ENCODE assay signal across 15 mouse cellular contexts in genomic region chr10:41830445-41830844, GRCm38 (mm10). TPM values are rescaled to one million over a fixed set of nuclear protein-coding genes. Genes with fewer than 3 reads are reported as not detected.
DNase-seq lines count a peak whose midpoint lies in the region; ATAC-seq and TF ChIP-seq lines count a peak whose summit lies in the region.
"Had no signal": no experiment of that assay in that cellular context is flagged by ENCODE, and none has a peak within 500 bp of the region (broad histone marks: within the 10 kb centered on the region; RNA-seq: fewer than 3 reads in every experiment).

No protein-coding gene starts in this region.

- 72% methylated on average over 4 of the region's 4 CpGs for WGBS in forebrain, embryonic 14.5 days
- WGBS in forebrain, postnatal 0 days: 68% methylated on average over 4 of the region's 4 CpGs
- 48% methylated on average over 4 of the region's 4 CpGs for WGBS in heart, embryonic 13.5 days
- 66% methylated on average over 4 of the region's 4 CpGs for WGBS in neural tube, embryonic 15.5 days

- no peak for TF ChIP-seq CTCF in forebrain, postnatal 0 days (IDR thresholded peaks at IDR 0.05; ENCODE audit: low read depth)

- no peaks in the 10 kb centered on the region for H3K27me3 ChIP-seq in forebrain, embryonic 14.5 days (replicated peaks; ENCODE audit: control insufficient read depth, insufficient read depth, low read length)
- H3K27me3 ChIP-seq in forebrain, postnatal 0 days (ENCODE audit: insufficient read depth, low read length): no peaks in the 10 kb centered on the region
- H3K27me3 ChIP-seq in heart, embryonic 13.5 days (replicated peaks): no peaks in the 10 kb centered on the region
- H3K27me3 ChIP-seq in neural tube, embryonic 15.5 days (replicated peaks): no peaks in the 10 kb centered on the region
- H3K27me3 ChIP-seq in myocyte (ENCODE audit: control insufficient read depth, insufficient read depth, insufficient read length): no peaks in the 10 kb centered on the region
- H3K27me3 ChIP-seq: intestine, embryonic 15.5 days; liver, embryonic 12.5 days had no signal

- no peaks in the 10 kb centered on the region for H3K36me3 ChIP-seq in forebrain, embryonic 14.5 days (ENCODE audit: control insufficient read depth, insufficient read depth, low read length)
- no peaks in the 10 kb centered on the region for H3K36me3 ChIP-seq in forebrain, postnatal 0 days (ENCODE audit: insufficient read depth)
- no peaks in the 10 kb centered on the region for H3K36me3 ChIP-seq in heart, embryonic 13.5 days
- H3K36me3 ChIP-seq in neural tube, embryonic 15.5 days: no peaks in the 10 kb centered on the region
- no peaks in the 10 kb centered on the region for H3K36me3 ChIP-seq in myocyte (ENCODE audit: control insufficient read depth, insufficient read depth)
- H3K36me3 ChIP-seq: intestine, embryonic 15.5 days; liver, embryonic 12.5 days had no signal

- H3K27ac ChIP-seq in forebrain, embryonic 14.5 days (ENCODE audit: low read depth, low read length): no peak overlapping the region
- H3K27ac ChIP-seq in forebrain, postnatal 0 days (ENCODE audit: low read depth, low read length): no peak overlapping the region
- H3K27ac ChIP-seq in heart, embryonic 13.5 days (replicated peaks): peak overlapping the region; percentile 49
- no peak overlapping the region for H3K27ac ChIP-seq in neural tube, embryonic 15.5 days (replicated peaks)
- H3K27ac ChIP-seq: intestine, embryonic 15.5 days; layer of hippocampus, adult 2 months; liver, embryonic 12.5 days; stomach, postnatal 0 days had no signal

- H3K9ac ChIP-seq in forebrain, embryonic 14.5 days (ENCODE audit: low read length): no peak overlapping the region
- no peak overlapping the region for H3K9ac ChIP-seq in forebrain, postnatal 0 days
- no peak overlapping the region for H3K9ac ChIP-seq in heart, embryonic 13.5 days
- no peak overlapping the region for H3K9ac ChIP-seq in neural tube, embryonic 15.5 days (replicated peaks)
- H3K9ac ChIP-seq: intestine, embryonic 15.5 days; liver, embryonic 12.5 days; liver, postnatal 0 days had no signal

- no peak overlapping the region for H3ac ChIP-seq in myocyte (ENCODE audit: control insufficient read depth, insufficient read length)

- no peaks in the 10 kb centered on the region for H3K4me1 ChIP-seq in forebrain, embryonic 14.5 days (ENCODE audit: control insufficient read depth, insufficient read depth, low read length)
- H3K4me1 ChIP-seq in forebrain, postnatal 0 days (ENCODE audit: insufficient read depth): no peaks in the 10 kb centered on the region
- peaks cover 25% of the 10 kb centered on the region for H3K4me1 ChIP-seq in heart, embryonic 13.5 days
- H3K4me1 ChIP-seq in neural tube, embryonic 15.5 days: peaks cover 3% of the 10 kb centered on the region
- H3K4me1 ChIP-seq: intestine, embryonic 15.5 days had no signal

- TF ChIP-seq POLR2A in myocyte (IDR thresholded peaks at IDR 0.05; ENCODE audit: insufficient read length, low read depth): no peak

- no peak overlapping the region for H3K4me2 ChIP-seq in forebrain, embryonic 14.5 days (ENCODE audit: low read length)
- H3K4me2 ChIP-seq in forebrain, postnatal 0 days (ENCODE audit: low read depth): no peak overlapping the region
- no peak overlapping the region for H3K4me2 ChIP-seq in heart, embryonic 13.5 days
- no peak overlapping the region for H3K4me2 ChIP-seq in neural tube, embryonic 15.5 days
- H3K4me2 ChIP-seq in myocyte (ENCODE audit: low read depth): peak overlapping the region; percentile 41
- H3K4me2 ChIP-seq: heart, embryonic 11.5 days; intestine, embryonic 15.5 days; liver, embryonic 12.5 days had no signal

- no peak for DNase-seq in forebrain, embryonic 14.5 days (ENCODE audit: low spot score)
- DNase-seq in forebrain, postnatal 0 days: no peak
- no peak for DNase-seq in heart, postnatal 4 days
- no peak for DNase-seq in neural tube, embryonic 10.5 days (ENCODE audit: extremely low spot score, low spot score)
- DNase-seq in Muller cell, postnatal 12 days (ENCODE audit: inconsistent ontology term): no peak

- H3K9me3 ChIP-seq in forebrain, embryonic 14.5 days (replicated peaks; ENCODE audit: control insufficient read depth, low read length): no peaks in the 10 kb centered on the region
- no peaks in the 10 kb centered on the region for H3K9me3 ChIP-seq in forebrain, postnatal 0 days (ENCODE audit: low read length)
- H3K9me3 ChIP-seq in heart, embryonic 13.5 days: no peaks in the 10 kb centered on the region; the same call in 1 of the 2 replicates
- no peaks in the 10 kb centered on the region for H3K9me3 ChIP-seq in neural tube, embryonic 15.5 days (replicated peaks)
- H3K9me3 ChIP-seq: intestine, embryonic 15.5 days; liver, embryonic 12.5 days had no signal

- H3K79me2 ChIP-seq in myocyte (ENCODE audit: control insufficient read depth, insufficient read depth): peaks cover 6% of the 10 kb centered on the region

- no peak overlapping the region for H3K4me3 ChIP-seq in forebrain, embryonic 14.5 days (ENCODE audit: low read depth, low read length)
- no peak overlapping the region for H3K4me3 ChIP-seq in forebrain, postnatal 0 days (ENCODE audit: low read depth, low read length)
- H3K4me3 ChIP-seq in heart, embryonic 13.5 days: no peak overlapping the region
- no peak overlapping the region for H3K4me3 ChIP-seq in neural tube, embryonic 15.5 days (replicated peaks)
- H3K4me3 ChIP-seq in myocyte: no peak overlapping the region
- H3K4me3 ChIP-seq: erythroblast, embryonic 14.5 days; intestine, embryonic 15.5 days; layer of hippocampus, adult 2 months; liver, embryonic 12.5 days had no signal

- ATAC-seq in forebrain, embryonic 14.5 days: 0 out of 2 replicates have a peak, but pooled peaks have one; percentile 7
- no peak for ATAC-seq in forebrain, postnatal 0 days
- ATAC-seq in heart, embryonic 13.5 days (ENCODE audit: extremely low read depth, insufficient number of reproducible peaks, low FRiP score, low TSS enrichment): no peak
- 0 out of 2 replicates have a peak, but pooled peaks have one; percentile 46 for ATAC-seq in neural tube, embryonic 15.5 days (ENCODE audit: low FRiP score)
- ATAC-seq: intestine, embryonic 15.5 days; liver, embryonic 12.5 days; liver, postnatal 0 days had no signal

TF ChIP-seq in myocyte, 11 proteins besides CTCF, POLR2A, EP300 and RAD21:
- TF ChIP-seq CEBPB (IDR thresholded peaks at IDR 0.05; ENCODE audit: insufficient read depth, poor library complexity, severe bottlenecking) (no peak), TCF3 (IDR thresholded peaks at IDR 0.05; ENCODE audit: insufficient read length, low read depth) (no peak), REST (IDR thresholded peaks at IDR 0.05; ENCODE audit: insufficient read depth, insufficient read length) (no peak), MYOG (IDR thresholded peaks at IDR 0.05; ENCODE audit: control insufficient read depth in 1 of 3, insufficient read depth in 1 of 3, insufficient read length in 2 of 3, low read depth in 2 of 3) (no peak), MAX (IDR thresholded peaks at IDR 0.05; ENCODE audit: low read depth) (no peak), MYOD1 (IDR thresholded peaks at IDR 0.05; ENCODE audit: control insufficient read depth in 1 of 3, insufficient read length in 2 of 3, low read depth in 2 of 3) (no peak)

RNA-seq across cellular contexts. Expression of gene Sesn1, which starts 20.7 kb away (rescaled TPM):
- 55.3 and 61.5 TPM in 2 replicates for polyA plus RNA-seq in forebrain, embryonic 14.5 days (2014; fragmentation: Nextera tagmentation; extraction: Ambion mirVana)
- 43.4 and 44.4 TPM in 2 replicates for total RNA-seq in forebrain, postnatal 0 days (2014; rRNA removed)
- 28.4 and 34.0 TPM in 2 replicates for polyA plus RNA-seq in forebrain, postnatal 0 days (2015; fragmentation: Nextera tagmentation; extraction: Ambion mirVana)
- 28.1 and 28.5 TPM in 2 replicates for polyA plus RNA-seq in heart, embryonic 13.5 days (2015; fragmentation: Nextera tagmentation; extraction: Ambion mirVana)
- 10 to 100 TPM; 29.3 to 31.2 TPM for total RNA-seq in heart, postnatal 4 days (2021)
- polyA plus RNA-seq in neural tube, embryonic 15.5 days (2015; fragmentation: Nextera tagmentation; extraction: Ambion mirVana): 33.4 and 38.3 TPM in 2 replicates
- 9.7 TPM for polyA plus RNA-seq in myocyte (2012; fragmentation: generic; extraction: Trizol)

RNA-seq across cellular contexts. Expression of gene Cep57l1, which starts 20.8 kb away (rescaled TPM):
- polyA plus RNA-seq in forebrain, embryonic 14.5 days (2014; fragmentation: Nextera tagmentation; extraction: Ambion mirVana): 14.8 and 16.8 TPM in 2 replicates
- total RNA-seq in forebrain, postnatal 0 days (2014; rRNA removed): 10.3 and 11.7 TPM in 2 replicates
- 7.3 and 10.2 TPM in 2 replicates for polyA plus RNA-seq in forebrain, postnatal 0 days (2015; fragmentation: Nextera tagmentation; extraction: Ambion mirVana)
- 19.9 and 20.8 TPM in 2 replicates for polyA plus RNA-seq in heart, embryonic 13.5 days (2015; fragmentation: Nextera tagmentation; extraction: Ambion mirVana)
- 10 to 100 TPM in 1 of 2 experiments, 1 to 10 TPM in 1; 8.7 to 10.1 TPM for total RNA-seq in heart, postnatal 4 days (2021)
- 15.7 and 19.4 TPM in 2 replicates for polyA plus RNA-seq in neural tube, embryonic 15.5 days (2015; fragmentation: Nextera tagmentation; extraction: Ambion mirVana)
- 3.3 TPM for polyA plus RNA-seq in myocyte (2012; fragmentation: generic; extraction: Trizol)

Comparison
In these comparisons a context has a peak if more than half of its experiments do, and no peak if none do; other contexts are left out.
1. ATAC-seq: peak in forebrain, embryonic 14.5 days (single experiment) and neural tube, embryonic 15.5 days (single experiment); none in forebrain, postnatal 0 days (single experiment) and heart, embryonic 13.5 days (single experiment).